Mouse (Mus musculus) hindbrain, embryonic 11.5 days (tissue): ENCODE measurements around the gene Ptk6. TPM values are rescaled to one million over a fixed set of nuclear protein-coding genes. Genes with fewer than 3 reads are reported as not detected.

Experiments
- ATAC-seq: fragments of 200-750 bp; cut with Nextera tagmentation; 2 replicates; pipeline ENCODE4 v1.8.0; 2017; ENCODE audit warnings: mild to moderate bottlenecking, moderate TSS enrichment, moderate library complexity; ENCODE audit not compliant: low FRiP score
- DNase-seq: peaks from one replicate; pipeline ENCODE4 v3.0.0-alpha.2; 2015; ENCODE audit warnings: low spot score
- H3K27ac ChIP-seq: fragments of 300-500 bp; sonication (generic); 2 replicates; pipeline ENCODE4 v1.5.1; 2014; ENCODE audit warnings: mild to moderate bottlenecking, low read depth, low read length
- H3K27me3 ChIP-seq: fragments of 300-500 bp; sonication (generic); 2 replicates; pipeline ENCODE4 v1.6.1; 2014; ENCODE audit warnings: mild to moderate bottlenecking, low read length, moderate library complexity, mixed read lengths; ENCODE audit not compliant: control insufficient read depth, insufficient read depth
- H3K36me3 ChIP-seq: fragments of 300-500 bp; sonication (generic); 2 replicates; pipeline ENCODE4 v1.6.1; 2014; ENCODE audit warnings: mild to moderate bottlenecking, low read length, moderate library complexity, mixed read lengths; ENCODE audit not compliant: control insufficient read depth, insufficient read depth
- H3K4me1 ChIP-seq: fragments of 300-500 bp; sonication (generic); replicated peaks from 2 replicates; pipeline ENCODE4 v1.6.1; 2014; ENCODE audit warnings: low read length, mixed read lengths; ENCODE audit not compliant: control insufficient read depth, insufficient read depth
- H3K4me2 ChIP-seq: fragments of 300-500 bp; sonication (generic); replicated peaks from 2 replicates; pipeline ENCODE4 v1.6.1; 2014; ENCODE audit warnings: mild to moderate bottlenecking, low read depth, low read length
- H3K4me3 ChIP-seq: fragments of 300-500 bp; sonication (generic); 2 replicates; pipeline ENCODE4 v1.5.1; 2014; ENCODE audit warnings: low read depth, low read length
- H3K9ac ChIP-seq: fragments of 300-500 bp; sonication (generic); 2 replicates; pipeline ENCODE4 v1.6.1; 2014; ENCODE audit warnings: low read depth, low read length
- H3K9me3 ChIP-seq: fragments of 300-500 bp; sonication (generic); 2 replicates; pipeline ENCODE4 v1.6.1; 2016; ENCODE audit warnings: low read length; ENCODE audit not compliant: control insufficient read depth
- WGBS: fragments of 180-500 bp; shearing (Covaris S2); extraction: QIAGEN DNeasy Blood & Tissue Kit; methylation state at CpG from one replicate; pipeline ENCODE4 v1.1.7; 2014; 5-methylcytosine and 5-hydroxymethylcytosine counted together
- polyA plus RNA-seq: library from polyadenylated mRNA; unstranded; fragments of >200 nt; fragmentation: Nextera tagmentation; extraction: Ambion mirVana; gene quantifications from 2 replicates; pipeline ENCODE4 v1.2.1, GENCODE M21; 2014

The Ptk6 gene
- polyA plus RNA-seq, 1 experiment from 2014 or later = not detected

DNA sequence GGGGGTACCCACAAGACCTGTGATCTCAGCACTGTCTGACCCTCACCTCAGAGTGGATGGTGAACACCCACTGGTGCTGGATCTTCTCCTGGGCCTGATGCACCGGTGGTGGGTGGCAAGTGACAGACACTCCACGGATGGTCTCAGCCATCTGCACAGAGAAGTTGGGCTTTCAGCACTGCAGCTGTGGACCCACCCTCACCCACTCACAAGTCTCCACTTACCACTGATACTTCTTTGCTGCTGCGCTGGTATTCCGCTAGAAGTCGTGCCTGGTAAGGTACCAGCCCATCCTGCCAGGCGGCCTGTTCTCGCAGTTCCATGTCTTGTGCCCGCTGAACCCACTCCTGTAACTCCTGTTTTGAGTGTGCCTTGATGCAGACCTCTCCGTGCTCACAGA lies 36.7 kb upstream of the Ptk6 start:
- no peak for DNase-seq
- H3K27ac ChIP-seq = no peak overlapping the region
- no peaks in the 10 kb centered on the region for H3K36me3 ChIP-seq
- H3K4me2 ChIP-seq = no peak overlapping the region
- ATAC-seq = no peak
- no peak overlapping the region for H3K4me3 ChIP-seq
- no peak overlapping the region for H3K9ac ChIP-seq
- no peaks in the 10 kb centered on the region for H3K9me3 ChIP-seq
- H3K27me3 ChIP-seq = no peaks in the 10 kb centered on the region
- 96% methylated on average over 9 of the region's 9 CpGs for WGBS
- H3K4me1 ChIP-seq = no peaks in the 10 kb centered on the region

DNA sequence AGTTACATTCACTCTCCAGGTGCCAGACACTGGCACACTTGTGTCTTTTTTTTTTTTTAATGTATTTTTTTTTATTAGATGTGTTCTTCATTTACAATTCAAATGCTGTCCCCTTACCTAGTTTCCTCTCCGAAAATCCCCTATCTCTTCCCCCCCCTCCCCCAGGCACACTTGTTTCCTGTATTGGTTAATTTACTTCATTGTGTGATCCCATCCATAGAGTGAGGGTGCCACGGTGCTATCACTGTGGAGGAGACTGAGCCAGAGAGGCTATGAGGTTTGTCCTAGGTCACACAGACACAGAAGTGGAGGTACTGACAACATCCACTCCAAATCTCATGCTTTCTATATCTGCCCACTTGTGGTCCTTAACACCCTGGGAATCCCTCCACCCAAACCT lies 36.3 kb upstream of the Ptk6 start:
- no peak for ATAC-seq
- 61% methylated on average over 2 of the region's 2 CpGs for WGBS
- H3K9me3 ChIP-seq = no peaks in the 10 kb centered on the region
- no peaks in the 10 kb centered on the region for H3K27me3 ChIP-seq
- H3K4me2 ChIP-seq = no peak overlapping the region
- H3K4me3 ChIP-seq = no peak overlapping the region
- H3K27ac ChIP-seq = no peak overlapping the region
- no peak for DNase-seq
- no peaks in the 10 kb centered on the region for H3K4me1 ChIP-seq
- no peak overlapping the region for H3K9ac ChIP-seq
- no peaks in the 10 kb centered on the region for H3K36me3 ChIP-seq

DNA sequence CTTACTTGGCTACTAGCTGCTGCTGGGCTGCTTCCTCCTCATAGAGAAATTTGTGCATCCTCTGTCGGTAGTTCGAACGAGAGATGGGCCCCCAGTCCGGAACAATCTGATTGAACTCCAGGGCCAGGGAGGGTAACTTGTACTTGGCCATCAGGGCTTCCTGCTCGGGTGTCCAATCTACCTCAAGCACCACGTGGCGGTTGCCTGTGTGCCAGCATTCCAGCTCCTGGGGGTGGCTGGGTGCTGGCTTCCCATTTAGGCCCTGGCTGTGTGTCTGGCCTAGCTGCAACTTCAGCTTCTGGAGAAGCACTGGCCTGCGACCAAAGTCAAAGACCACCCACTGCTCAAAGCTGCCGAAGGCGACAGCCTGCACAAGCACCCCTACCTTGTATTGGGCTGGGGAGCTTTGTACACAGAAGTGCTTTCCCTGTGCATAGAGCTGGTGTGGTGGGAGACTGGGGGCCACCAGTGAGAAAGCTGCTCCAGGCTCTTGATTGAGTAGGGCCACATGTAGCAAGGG lies 35.6 kb upstream of the Ptk6 start:
- Histone ChIP-seq H3K4me3 (no peak overlapping the region), H3K4me1 (no peaks in the 10 kb centered on the region), H3K27me3 (no peaks in the 10 kb centered on the region), H3K36me3 (no peaks in the 10 kb centered on the region), H3K9me3 (no peaks in the 10 kb centered on the region), H3K9ac (no peak overlapping the region), H3K4me2 (no peak overlapping the region), H3K27ac (no peak overlapping the region)
- 77% methylated on average over 10 of the region's 10 CpGs for WGBS
- ATAC-seq (no peak), DNase-seq (no peak)

DNA sequence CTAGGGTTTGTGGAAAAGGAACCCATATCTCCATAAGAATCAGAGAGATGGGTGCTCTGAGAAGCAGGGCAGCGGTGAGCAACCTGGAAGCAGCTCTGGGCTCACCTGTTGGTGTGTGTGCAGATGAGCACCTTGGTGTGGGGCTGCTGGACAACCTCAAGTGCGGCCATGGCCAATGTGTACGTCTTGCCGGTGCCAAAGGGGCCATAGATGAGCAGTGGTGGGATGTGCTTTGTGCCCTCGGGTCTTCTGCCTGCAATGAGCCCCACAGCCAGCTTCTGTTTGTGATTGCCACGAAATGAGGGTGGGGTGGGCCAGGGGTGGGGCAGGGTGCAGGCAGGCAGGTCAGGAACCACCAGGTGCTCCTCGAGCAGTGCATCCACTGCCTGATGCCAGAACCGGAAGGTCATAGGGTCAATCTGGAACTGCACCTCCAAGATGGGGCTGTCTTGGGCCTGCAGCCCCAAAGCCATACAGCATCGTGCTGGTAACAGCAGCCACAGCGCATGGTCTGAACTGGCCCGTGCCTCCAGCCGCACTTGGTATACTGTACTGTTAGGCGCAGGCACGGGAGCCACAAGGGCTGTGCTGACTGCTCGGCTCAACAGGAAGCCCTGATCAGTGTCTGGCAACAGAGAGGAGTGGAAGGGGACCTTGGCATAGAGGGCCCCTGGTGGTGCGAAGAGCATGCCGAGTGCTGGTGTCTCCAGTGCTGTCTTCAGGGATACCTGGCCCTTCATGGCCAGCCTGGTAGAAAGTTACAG lies 34.8 kb upstream of the Ptk6 start:
- WGBS = 87% methylated on average over 17 of the region's 17 CpGs
- Histone ChIP-seq H3K4me1 (no peaks in the 10 kb centered on the region), H3K36me3 (no peaks in the 10 kb centered on the region), H3K9ac (no peak overlapping the region), H3K4me2 (no peak overlapping the region), H3K27ac (no peak overlapping the region), H3K4me3 (no peak overlapping the region), H3K9me3 (no peaks in the 10 kb centered on the region), H3K27me3 (no peaks in the 10 kb centered on the region)
- DNase-seq (no peak), ATAC-seq (no peak)

DNA sequence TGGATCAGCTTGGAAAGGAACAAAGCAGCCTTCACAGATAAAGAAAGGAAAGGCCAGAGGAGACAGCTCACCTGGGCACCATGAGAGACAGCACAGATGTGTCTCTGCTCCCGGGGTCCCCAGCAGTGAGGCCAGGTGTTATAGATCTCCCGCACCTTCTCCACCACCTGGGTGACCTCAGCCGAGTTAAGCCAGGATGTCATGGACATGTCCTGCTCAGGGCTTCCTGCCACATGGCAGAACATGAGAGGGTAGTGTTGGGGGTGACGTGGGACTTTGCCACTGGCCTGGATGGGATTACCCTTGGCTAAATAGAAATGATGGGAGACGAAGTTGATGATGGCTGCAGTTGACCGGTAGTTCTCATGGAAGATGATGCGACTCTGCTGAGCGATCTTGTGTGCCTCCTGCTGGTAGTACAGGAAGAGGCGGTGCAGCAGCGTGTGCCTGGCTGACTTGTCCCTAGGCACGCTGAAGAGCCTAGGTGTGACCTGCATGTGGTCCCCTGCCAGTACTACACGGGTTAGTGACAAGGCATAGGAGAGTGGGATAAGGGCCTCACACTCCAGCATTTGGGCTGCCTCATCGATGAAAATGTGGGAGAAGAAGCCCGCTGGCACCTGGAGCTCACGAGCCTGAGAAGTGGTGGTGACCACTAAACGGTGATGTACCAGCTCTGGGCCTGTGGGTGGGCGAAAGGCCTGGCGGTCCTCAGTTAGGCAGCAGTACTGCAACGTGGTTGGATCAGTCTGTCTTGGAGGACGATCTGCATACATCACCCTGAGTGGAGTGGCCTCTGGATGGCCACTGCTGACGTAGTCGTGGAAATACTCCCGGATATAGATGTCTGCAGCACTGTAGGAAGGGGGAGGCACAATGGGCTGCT lies 33.3 kb upstream of the Ptk6 start:
- ATAC-seq (no peak), DNase-seq (no peak)
- H3K36me3 ChIP-seq = no peaks in the 10 kb centered on the region
- H3K4me1 ChIP-seq = no peaks in the 10 kb centered on the region
- H3K27ac ChIP-seq = no peak overlapping the region
- H3K4me2 ChIP-seq = no peak overlapping the region
- H3K9ac ChIP-seq = no peak overlapping the region
- H3K9me3 ChIP-seq = no peaks in the 10 kb centered on the region
- H3K4me3 ChIP-seq = no peak overlapping the region
- H3K27me3 ChIP-seq = no peaks in the 10 kb centered on the region
- 86% methylated on average over 23 of the region's 23 CpGs for WGBS

DNA sequence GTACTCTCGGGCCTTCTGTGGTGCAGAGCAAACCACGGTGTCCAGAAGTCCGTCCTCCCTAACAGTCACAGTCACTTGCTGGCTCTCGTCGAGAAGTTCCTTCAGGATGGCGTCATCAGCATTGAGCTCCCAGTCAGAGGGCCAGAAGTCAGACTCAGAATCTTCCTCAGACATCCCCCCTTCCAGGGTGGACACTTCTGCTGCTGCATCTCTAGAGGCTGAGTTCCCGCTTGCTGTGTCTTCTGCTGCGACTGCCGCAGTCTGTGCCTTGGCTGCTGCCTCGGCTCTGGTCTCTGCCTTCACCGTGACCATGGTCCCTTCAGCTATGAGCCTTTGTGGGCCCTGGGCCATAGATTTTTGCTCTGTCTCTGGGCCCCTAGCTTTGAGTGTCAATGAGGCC lies 32.1 kb upstream of the Ptk6 start:
- H3K4me2 ChIP-seq = no peak overlapping the region
- H3K4me3 ChIP-seq = no peak overlapping the region
- no peak overlapping the region for H3K9ac ChIP-seq
- no peak overlapping the region for H3K27ac ChIP-seq
- 95% methylated on average over 11 of the region's 11 CpGs for WGBS
- DNase-seq (no peak), ATAC-seq (no peak)
- no peaks in the 10 kb centered on the region for H3K36me3 ChIP-seq
- no peaks in the 10 kb centered on the region for H3K9me3 ChIP-seq
- no peaks in the 10 kb centered on the region for H3K4me1 ChIP-seq
- H3K27me3 ChIP-seq = no peaks in the 10 kb centered on the region

DNA sequence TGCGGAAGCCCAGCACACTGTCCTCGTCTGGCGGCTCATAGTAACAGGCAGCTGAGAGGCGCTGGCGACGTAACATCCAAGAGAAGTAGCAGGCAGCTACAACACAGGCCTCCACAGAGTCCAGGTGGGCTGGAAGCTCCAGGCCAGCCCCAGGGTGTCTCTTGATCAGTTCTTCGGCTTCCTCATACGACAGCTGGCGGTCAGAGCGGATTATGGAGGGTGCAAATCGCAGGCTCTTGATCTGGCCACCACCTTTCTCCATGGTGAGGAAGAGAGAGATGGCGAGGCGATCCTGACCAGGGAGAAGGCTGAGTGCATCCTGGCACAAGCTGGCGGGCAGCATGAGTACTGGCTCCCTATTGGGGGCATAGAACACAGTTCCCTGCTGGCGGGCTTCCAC lies 30.9 kb upstream of the Ptk6 start:
- H3K9ac ChIP-seq = no peak overlapping the region

DNA sequence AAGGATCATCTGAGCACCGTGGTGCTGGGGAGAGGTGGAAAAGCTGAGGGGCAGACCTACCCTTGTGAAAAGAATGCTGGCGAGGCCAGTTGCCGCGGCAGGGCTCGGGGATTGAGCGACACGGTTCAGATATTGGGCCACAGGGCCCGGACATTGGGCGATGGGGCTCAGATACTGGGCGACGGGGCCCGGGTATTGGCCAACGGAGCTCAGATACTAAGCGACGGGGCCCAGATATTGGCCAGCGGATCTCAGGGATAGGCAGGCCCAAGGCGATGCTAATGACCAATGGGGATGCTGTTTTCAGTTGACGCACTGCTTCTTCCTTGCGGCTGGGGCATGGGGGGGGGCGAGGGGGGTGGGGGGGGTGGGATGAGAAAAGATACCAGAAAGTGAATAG lies 28.6 kb upstream of the Ptk6 start:
- no peak for ATAC-seq
- Histone ChIP-seq H3K36me3 (no peaks in the 10 kb centered on the region), H3K27ac (no peak overlapping the region), H3K4me2 (no peak overlapping the region), H3K9me3 (no peaks in the 10 kb centered on the region), H3K9ac (no peak overlapping the region), H3K4me1 (no peaks in the 10 kb centered on the region), H3K27me3 (no peaks in the 10 kb centered on the region), H3K4me3 (no peak overlapping the region)
- 73% methylated on average over 20 of the region's 20 CpGs for WGBS
- no peak for DNase-seq

More for the DNA sequence above, 30.9 kb upstream of the Ptk6 start:
- DNase-seq (no peak), ATAC-seq (no peak)
- H3K9me3 ChIP-seq = no peaks in the 10 kb centered on the region
- H3K4me1 ChIP-seq = no peaks in the 10 kb centered on the region
- no peaks in the 10 kb centered on the region for H3K36me3 ChIP-seq
- no peaks in the 10 kb centered on the region for H3K27me3 ChIP-seq
- no peak overlapping the region for H3K27ac ChIP-seq
- 92% methylated on average over 15 of the region's 15 CpGs for WGBS
- no peak overlapping the region for H3K4me3 ChIP-seq
- no peak overlapping the region for H3K4me2 ChIP-seq
